ENCODE assay signal across 8 mouse cellular contexts in genomic region chr17:29660076-29660761, GRCm38 (mm10). TPM values are rescaled to one million over a fixed set of nuclear protein-coding genes. Genes with fewer than 3 reads are reported as not detected.
DNase-seq lines count a peak whose midpoint lies in the region; ATAC-seq lines count a peak whose summit lies in the region.

Gene Cmtr1, plus strand, starts transcription at chr17:29660595.

- peak within 1 kb of the TSS; percentile 97 for H3K4me3 ChIP-seq in hindbrain, embryonic 11.5 days (ENCODE audit: low read depth, low read length)

- WGBS in hindbrain, embryonic 11.5 days: 1% methylated on average over 37 of the region's 41 CpGs

- no peaks in the 10 kb centered on the region for H3K36me3 ChIP-seq in hindbrain, embryonic 11.5 days (ENCODE audit: control insufficient read depth, insufficient read depth, low read length)

- peak within 1 kb of the TSS; percentile 96 for H3K9ac ChIP-seq in hindbrain, embryonic 11.5 days (ENCODE audit: low read depth, low read length)

- H3K4me2 ChIP-seq in hindbrain, embryonic 11.5 days (replicated peaks; ENCODE audit: low read depth, low read length): peak within 1 kb of the TSS; percentile 77

- H3K4me1 ChIP-seq in hindbrain, embryonic 11.5 days (replicated peaks; ENCODE audit: control insufficient read depth, insufficient read depth, low read length): no peaks in the 10 kb centered on the region

- H3K27me3 ChIP-seq in hindbrain, embryonic 11.5 days (ENCODE audit: control insufficient read depth, insufficient read depth, low read length): no peaks in the 10 kb centered on the region

- peak within 1 kb of the TSS; percentile 89 for H3K27ac ChIP-seq in hindbrain, embryonic 11.5 days (ENCODE audit: low read depth, low read length)

- DNase-seq in MN1 (ENCODE audit: low spot score): peak; percentile 98
- DNase-seq in cerebellum, adult 9-10 months: peak; percentile 95
- DNase-seq in frontal cortex, adult 2 months (ENCODE audit: extremely low spot score in 1 of 2, low spot score in 1 of 2): peak; percentile 85 to 96
- peak; percentile 97 for DNase-seq in hindbrain, embryonic 11.5 days (ENCODE audit: low spot score)
- peak; percentile 95 to 97 for DNase-seq in layer of hippocampus, postnatal 10 days (ENCODE audit: low spot score in 2 of 2)
- peak; percentile 98 for DNase-seq in lung, postnatal 10 days
- peak; percentile 98 for DNase-seq in ovary, postnatal 36 days (ENCODE audit: low spot score)
- DNase-seq in thymus, postnatal 25 days: peak; percentile 96

- H3K9me3 ChIP-seq in hindbrain, embryonic 11.5 days (ENCODE audit: control insufficient read depth, low read length): no peaks in the 10 kb centered on the region

- ATAC-seq in hindbrain, embryonic 11.5 days (ENCODE audit: low FRiP score): peak; percentile 97

RNA-seq across cellular contexts. Expression of gene Cmtr1, which starts in this region (rescaled TPM):
- polyA plus RNA-seq in frontal cortex, adult 2 months (2012; rRNA removed): 72.7 and 82.6 TPM in 2 replicates
- 107 and 141 TPM in 2 replicates for polyA plus RNA-seq in hindbrain, embryonic 11.5 days (2014; fragmentation: Nextera tagmentation; extraction: Ambion mirVana)
- 10 to 100 TPM; 86.9 to 93.1 TPM for total RNA-seq in layer of hippocampus, postnatal 10 days (2021)

Comparison
In these comparisons a context has a peak if more than half of its experiments do, and no peak if none do; other contexts are left out.
1. Peak in every context shown above with its lines: DNase-seq, ATAC-seq, H3K4me3 ChIP-seq and H3K27ac ChIP-seq.